Mouse (Mus musculus): ENCODE measurements at regions not wholly inside any gene's neighbourhood (a gene's known extent, or its start where the extent isn't known, plus 50 kb on each side); places are given as distances from the start of the nearest gene placed in this dataset.

- no peak for TF ChIP-seq CTCF (IDR thresholded peaks at IDR 0.05; ENCODE audit: low read depth, low read length)
- no peak for TF ChIP-seq POLR2A (IDR thresholded peaks at IDR 0.05; ENCODE audit: borderline replicate concordance, low read depth, low read length)
Observed at GRCm38 (mm10) chr17:65081779-65082086, 245.9 kb upstream of the 4930583I09Rik start.

All from bone marrow macrophage, adult 2 months (primary cell).